Mouse (Mus musculus) T-cell, adult 2 months (primary cell): ENCODE measurements around the gene Hoxb6.

Source experiments
- DNase-seq: peaks from one replicate; pipeline ENCODE4 v3.0.0; 2022; ENCODE audit warnings: low spot score

Gene Hoxb6

DNA sequence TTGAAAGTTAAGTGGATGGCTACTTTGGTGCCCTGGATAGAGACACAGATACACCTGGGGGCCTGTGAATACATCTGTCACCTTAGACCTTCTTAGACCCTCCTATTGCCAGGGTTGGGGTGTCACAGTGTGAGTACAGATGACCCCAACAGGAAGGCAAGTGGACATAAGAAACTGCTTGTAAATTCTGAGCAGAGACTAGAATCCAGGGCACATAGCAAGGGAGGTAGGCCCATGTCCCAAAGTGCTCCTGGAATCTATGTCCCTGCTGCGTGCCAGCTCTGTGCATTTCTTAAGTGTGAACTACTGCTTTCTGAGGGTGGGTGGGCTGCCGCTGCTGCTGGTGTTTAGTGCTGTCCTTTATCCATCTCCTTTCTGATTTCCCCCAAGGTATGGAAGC, 58.5 kb downstream of the Hoxb6 start:
- DNase-seq = no peak
